Mouse (Mus musculus) lung, embryonic 15.5 days (tissue): Measurements from ENCODE around the gene Tmem233. TPM values are rescaled to one million over a fixed set of nuclear protein-coding genes. Genes with fewer than 3 reads are reported as not detected.
A peak's percentile ranks its signal among the peaks of the same experiment; 100 is the strongest.

Experiments used
- ATAC-seq: fragments of 200-750 bp; cut with Nextera tagmentation; 2 replicates; pipeline ENCODE4 v1.8.0; 2017; ENCODE audit warnings: moderate number of reproducible peaks, borderline replicate concordance; ENCODE audit not compliant: low FRiP score, low TSS enrichment; ENCODE audit errors: extremely low read depth
- H3K27ac ChIP-seq: fragments of 300-500 bp; sonication (generic); 2 replicates; pipeline ENCODE4 v1.5.1; 2015; ENCODE audit warnings: moderate library complexity, mild to moderate bottlenecking, inconsistent platforms
- H3K27me3 ChIP-seq: fragments of 300-500 bp; sonication (generic); 2 replicates; pipeline ENCODE4 v1.6.1; 2015; ENCODE audit warnings: inconsistent platforms
- H3K36me3 ChIP-seq: fragments of 300-500 bp; sonication (generic); 2 replicates; pipeline ENCODE4 v1.6.1; 2015; ENCODE audit warnings: inconsistent platforms
- H3K4me1 ChIP-seq: fragments of 300-500 bp; sonication (generic); 2 replicates; pipeline ENCODE4 v1.6.1; 2015; ENCODE audit warnings: inconsistent platforms
- H3K4me2 ChIP-seq: fragments of 300-500 bp; sonication (generic); 2 replicates; pipeline ENCODE4 v1.6.1; 2015; ENCODE audit warnings: inconsistent platforms, mild to moderate bottlenecking, moderate library complexity
- H3K4me3 ChIP-seq: fragments of 300-500 bp; sonication (generic); 2 replicates; pipeline ENCODE4 v1.5.1; 2015; ENCODE audit warnings: mild to moderate bottlenecking, inconsistent platforms
- H3K9ac ChIP-seq: fragments of 300-500 bp; sonication (generic); 2 replicates; pipeline ENCODE4 v1.6.1; 2015; ENCODE audit warnings: inconsistent platforms
- H3K9me3 ChIP-seq: fragments of 300-500 bp; sonication (generic); 2 replicates; pipeline ENCODE4 v1.6.1; 2016; ENCODE audit warnings: inconsistent platforms
- WGBS: fragments of 180-500 bp; shearing (Covaris S2); methylation state at CpG from one replicate; pipeline ENCODE4 v1.1.7; 2015; 5-methylcytosine and 5-hydroxymethylcytosine counted together
- polyA plus RNA-seq: library from polyadenylated mRNA; unstranded; fragments of >200 nt; fragmentation: Nextera tagmentation; extraction: Ambion mirVana; gene quantifications from 2 replicates; pipeline ENCODE4 v1.2.1, GENCODE M21; 2015

Tmem233 gene
- polyA plus RNA-seq, 1 experiment from 2014 or later: 0.19 TPM

DNA sequence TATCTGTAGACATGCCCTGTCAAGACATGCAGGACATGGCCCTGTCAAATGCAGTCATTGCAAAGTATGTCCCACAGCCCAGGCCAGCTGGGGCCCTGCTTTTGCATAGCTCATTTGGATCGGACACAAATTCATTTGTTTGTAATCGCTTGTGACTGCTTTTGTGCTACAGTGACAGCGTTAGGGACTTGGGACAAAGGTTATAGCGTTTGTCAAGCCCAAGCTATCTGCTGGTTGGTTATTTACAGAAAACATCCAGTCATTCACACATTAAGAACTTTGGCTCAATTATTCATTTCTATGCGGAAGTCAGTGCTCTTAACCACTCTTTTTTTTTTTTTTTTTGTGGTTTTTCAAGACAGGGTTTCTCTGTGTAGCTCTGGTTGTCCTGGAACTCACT lies 30.9 kb downstream of the Tmem233 start:
- H3K4me2 ChIP-seq: no peak overlapping the region
- no peaks in the 10 kb centered on the region for H3K9me3 ChIP-seq
- ATAC-seq: no peak
- no peak overlapping the region for H3K4me3 ChIP-seq
- no peak overlapping the region for H3K9ac ChIP-seq
- 74% methylated on average over 5 of the region's 5 CpGs for WGBS
- H3K36me3 ChIP-seq: no peaks in the 10 kb centered on the region
- H3K4me1 ChIP-seq: no peaks in the 10 kb centered on the region
- no peak overlapping the region for H3K27ac ChIP-seq
- H3K27me3 ChIP-seq: no peaks in the 10 kb centered on the region

DNA sequence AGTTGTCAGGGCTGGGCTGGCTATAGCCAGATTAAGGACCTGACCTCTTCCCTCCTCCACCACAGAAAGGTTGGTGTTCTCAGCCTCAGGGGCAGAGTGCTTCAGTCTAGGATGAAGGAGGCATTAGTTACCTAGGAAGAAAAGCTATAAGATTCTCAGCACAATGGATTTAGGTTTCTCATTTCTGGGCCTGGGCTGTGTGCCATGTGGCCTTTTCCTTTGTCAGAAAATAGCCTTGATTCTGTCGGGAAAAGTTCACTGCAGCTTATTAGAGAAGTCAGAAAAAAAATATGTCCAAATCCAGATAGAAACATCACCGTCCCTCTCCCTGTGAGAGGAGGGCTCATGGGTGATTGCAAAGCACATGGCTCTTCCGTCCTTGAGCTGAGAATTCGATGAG lies 33.2 kb downstream of the Tmem233 start:
- H3K4me1 ChIP-seq: no peaks in the 10 kb centered on the region
- H3K36me3 ChIP-seq: no peaks in the 10 kb centered on the region
- H3K27me3 ChIP-seq: no peaks in the 10 kb centered on the region
- H3K4me2 ChIP-seq: no peak overlapping the region
- no peak for ATAC-seq
- 69% methylated on average over 4 of the region's 4 CpGs for WGBS
- no peaks in the 10 kb centered on the region for H3K9me3 ChIP-seq
- no peak overlapping the region for H3K4me3 ChIP-seq
- no peak overlapping the region for H3K27ac ChIP-seq
- H3K9ac ChIP-seq: no peak overlapping the region

DNA sequence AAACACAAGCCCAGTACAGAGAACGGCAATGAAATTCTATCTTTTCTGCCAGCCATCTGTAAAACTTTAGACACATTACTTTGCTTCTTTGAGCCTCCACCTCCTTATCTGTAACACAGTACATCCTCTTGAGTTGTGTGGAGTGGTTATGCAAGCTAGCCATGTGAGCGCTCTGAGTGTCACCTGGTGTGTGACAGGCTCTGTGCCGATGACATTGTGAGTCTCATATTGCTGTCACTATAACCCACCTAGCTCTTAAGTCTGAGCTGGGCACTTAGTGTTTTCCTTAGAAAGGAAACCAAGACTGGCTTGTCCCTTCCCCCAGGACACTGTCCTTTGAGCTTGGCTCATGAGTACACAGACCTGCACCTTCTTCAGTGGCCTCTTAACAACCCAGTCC lies 34.7 kb downstream of the Tmem233 start:
- no peak overlapping the region for H3K9ac ChIP-seq
- no peak for ATAC-seq
- H3K4me1 ChIP-seq: no peaks in the 10 kb centered on the region
- no peaks in the 10 kb centered on the region for H3K9me3 ChIP-seq
- no peak overlapping the region for H3K4me3 ChIP-seq
- H3K27me3 ChIP-seq: no peaks in the 10 kb centered on the region
- no peaks in the 10 kb centered on the region for H3K36me3 ChIP-seq
- no peak overlapping the region for H3K27ac ChIP-seq
- 56% methylated on average over 3 of the region's 3 CpGs for WGBS
- no peak overlapping the region for H3K4me2 ChIP-seq

DNA sequence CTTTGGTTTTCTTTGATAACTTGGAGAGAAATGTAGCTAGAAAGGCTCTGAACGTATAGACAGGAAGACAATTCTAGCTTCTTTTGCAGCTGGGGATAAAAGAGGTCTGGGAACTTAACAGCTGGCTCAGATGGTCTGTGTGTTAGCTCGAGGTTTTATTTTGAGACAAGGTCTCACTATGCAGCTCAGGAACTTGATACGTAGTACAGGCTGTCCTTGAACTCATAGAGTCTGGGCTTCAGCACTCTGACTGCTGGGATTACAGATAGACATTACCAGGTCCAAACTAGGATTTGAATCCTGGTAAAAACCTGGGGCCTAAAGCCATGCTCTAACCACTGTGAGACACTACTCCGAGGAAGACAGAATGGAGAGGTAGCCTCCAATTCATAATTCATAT lies 36.8 kb downstream of the Tmem233 start:
- no peaks in the 10 kb centered on the region for H3K9me3 ChIP-seq
- H3K27ac ChIP-seq: no peak overlapping the region
- ATAC-seq: no peak
- H3K27me3 ChIP-seq: no peaks in the 10 kb centered on the region
- H3K4me1 ChIP-seq: no peaks in the 10 kb centered on the region
- no peak overlapping the region for H3K9ac ChIP-seq
- H3K4me2 ChIP-seq: no peak overlapping the region
- 67% methylated on average over 4 of the region's 4 CpGs for WGBS
- no peaks in the 10 kb centered on the region for H3K36me3 ChIP-seq
- no peak overlapping the region for H3K4me3 ChIP-seq

DNA sequence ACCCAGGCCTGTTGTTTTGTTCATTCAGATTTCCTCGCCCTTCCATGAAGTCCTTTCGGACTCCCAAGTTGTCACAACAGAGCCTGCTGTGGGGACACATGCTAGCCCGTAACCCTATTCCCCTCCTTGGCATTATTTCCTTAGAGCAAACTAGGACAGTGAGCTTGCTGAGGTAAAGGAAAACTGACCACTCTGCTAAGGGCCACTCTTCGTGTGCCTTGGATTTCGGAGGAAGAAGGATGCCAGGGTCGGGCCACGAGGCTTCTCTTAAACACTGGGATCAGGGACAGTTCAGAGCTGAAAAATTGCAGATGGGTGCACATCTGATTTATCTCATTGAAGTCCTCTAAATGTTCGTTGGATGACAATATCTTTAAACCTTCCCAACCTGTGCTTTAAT lies 37.5 kb downstream of the Tmem233 start:
- Histone ChIP-seq H3K9me3 (no peaks in the 10 kb centered on the region), H3K36me3 (no peaks in the 10 kb centered on the region), H3K4me3 (no peak overlapping the region), H3K9ac (no peak overlapping the region), H3K27me3 (peaks cover 5% of the 10 kb centered on the region), H3K4me2 (no peak overlapping the region), H3K4me1 (no peaks in the 10 kb centered on the region), H3K27ac (no peak overlapping the region)
- no peak for ATAC-seq
- WGBS: 79% methylated on average over 8 of the region's 8 CpGs

DNA sequence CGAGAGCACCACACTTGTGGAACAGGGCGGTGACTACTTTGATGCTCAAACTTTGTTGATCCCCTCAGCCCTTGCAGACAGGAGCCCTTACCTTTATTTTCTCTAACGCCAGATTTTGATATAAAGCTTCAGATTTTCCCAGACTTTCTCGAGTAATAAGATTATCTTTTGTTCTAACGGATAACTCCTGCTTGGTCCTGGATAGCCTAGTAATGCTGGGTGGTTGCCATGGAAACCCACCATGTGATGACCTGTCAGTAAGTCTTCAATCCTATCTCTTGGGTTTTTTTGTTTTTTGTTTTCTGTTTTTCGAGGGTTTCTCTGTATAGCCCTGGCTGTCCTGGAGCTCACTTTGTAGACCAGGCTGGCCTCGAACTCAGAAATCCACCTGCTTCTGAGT lies 40.8 kb downstream of the Tmem233 start:
- Histone ChIP-seq H3K36me3 (no peaks in the 10 kb centered on the region), H3K4me2 (no peak overlapping the region), H3K27ac (no peak overlapping the region), H3K9me3 (no peaks in the 10 kb centered on the region), H3K4me3 (no peak overlapping the region), H3K4me1 (no peaks in the 10 kb centered on the region), H3K9ac (no peak overlapping the region), H3K27me3 (peaks cover 10% of the 10 kb centered on the region)
- WGBS: 65% methylated on average over 7 of the region's 7 CpGs
- no peak for ATAC-seq

DNA sequence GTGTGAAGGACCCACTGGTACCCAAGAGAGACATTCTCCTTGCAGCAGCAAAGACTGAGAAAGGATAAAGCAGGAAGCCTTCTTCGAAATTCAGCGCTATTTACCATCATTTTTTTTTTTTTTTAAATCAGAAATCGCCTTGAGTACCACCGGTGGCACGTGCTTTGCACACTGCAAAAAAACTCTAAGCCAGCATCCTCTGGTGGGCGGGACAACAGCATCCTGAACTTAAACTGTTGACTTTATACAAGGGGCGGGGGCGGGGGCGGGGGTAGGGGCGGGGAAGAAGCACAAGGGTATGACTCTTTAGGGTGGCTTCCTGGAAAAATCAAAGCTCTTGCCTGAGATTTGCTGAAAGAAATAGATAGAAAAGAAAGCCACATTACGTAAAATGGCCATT lies 43.3 kb downstream of the Tmem233 start:
- H3K4me2 ChIP-seq: peak overlapping the region; percentile 49
- 16% methylated on average over 11 of the region's 11 CpGs for WGBS
- H3K9ac ChIP-seq: no peak overlapping the region
- no peaks in the 10 kb centered on the region for H3K4me1 ChIP-seq
- H3K4me3 ChIP-seq: peak overlapping the region; percentile 15; the same call in 1 of the 2 replicates
- no peaks in the 10 kb centered on the region for H3K9me3 ChIP-seq
- no peak for ATAC-seq
- no peaks in the 10 kb centered on the region for H3K36me3 ChIP-seq
- H3K27me3 ChIP-seq: peaks cover 10% of the 10 kb centered on the region
- no peak overlapping the region for H3K27ac ChIP-seq

DNA sequence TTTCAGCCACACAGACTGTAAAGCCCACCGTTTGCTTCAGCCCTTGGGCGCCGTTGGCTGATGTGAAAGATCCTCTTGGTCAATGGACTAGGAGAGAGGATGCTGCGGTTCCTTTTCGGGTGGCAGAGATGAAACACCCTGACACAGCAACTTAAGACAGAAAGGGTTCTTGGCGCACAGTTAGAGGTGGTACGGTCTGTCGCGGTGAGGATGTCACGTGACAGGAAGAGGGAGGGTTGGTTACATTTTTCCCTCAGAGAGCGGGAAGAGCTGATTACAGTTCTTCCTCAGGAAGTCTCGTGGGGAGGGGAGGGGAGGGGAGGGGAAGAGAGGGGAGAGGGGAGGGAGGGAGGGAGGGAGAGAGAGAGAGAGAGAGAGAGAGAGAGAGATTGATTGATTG lies 45.3 kb downstream of the Tmem233 start:
- no peak overlapping the region for H3K27ac ChIP-seq
- ATAC-seq: no peak
- no peaks in the 10 kb centered on the region for H3K36me3 ChIP-seq
- peaks cover 10% of the 10 kb centered on the region for H3K27me3 ChIP-seq
- H3K4me1 ChIP-seq: no peaks in the 10 kb centered on the region
- no peak overlapping the region for H3K4me2 ChIP-seq
- WGBS: 45% methylated on average over 12 of the region's 12 CpGs
- H3K4me3 ChIP-seq: no peak overlapping the region
- no peaks in the 10 kb centered on the region for H3K9me3 ChIP-seq
- no peak overlapping the region for H3K9ac ChIP-seq

DNA sequence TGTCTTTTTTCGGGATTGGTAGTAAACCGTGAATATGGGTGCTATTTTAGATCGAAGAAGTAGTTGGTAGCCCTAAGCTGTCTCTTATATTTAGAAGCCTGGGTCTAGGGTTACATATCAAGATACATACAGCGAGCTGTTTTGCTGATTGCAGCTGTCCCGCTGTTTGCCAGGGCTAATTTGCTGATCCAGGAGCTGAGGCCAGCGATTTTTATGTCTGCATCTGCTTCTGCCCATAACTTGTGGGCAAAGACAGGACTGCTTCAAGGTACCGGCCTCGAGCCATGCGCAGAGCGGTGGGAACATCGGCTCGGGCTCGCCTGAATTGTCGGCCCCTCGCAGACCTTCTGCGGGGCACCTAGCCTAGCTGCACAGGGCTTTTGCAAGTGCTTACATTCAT lies 46.6 kb downstream of the Tmem233 start:
- Histone ChIP-seq H3K27ac (no peak overlapping the region), H3K36me3 (no peaks in the 10 kb centered on the region), H3K9me3 (no peaks in the 10 kb centered on the region), H3K4me3 (no peak overlapping the region), H3K4me2 (no peak overlapping the region), H3K27me3 (peaks cover 10% of the 10 kb centered on the region), H3K9ac (no peak overlapping the region), H3K4me1 (no peaks in the 10 kb centered on the region)
- no peak for ATAC-seq
- 67% methylated on average over 16 of the region's 16 CpGs for WGBS

DNA sequence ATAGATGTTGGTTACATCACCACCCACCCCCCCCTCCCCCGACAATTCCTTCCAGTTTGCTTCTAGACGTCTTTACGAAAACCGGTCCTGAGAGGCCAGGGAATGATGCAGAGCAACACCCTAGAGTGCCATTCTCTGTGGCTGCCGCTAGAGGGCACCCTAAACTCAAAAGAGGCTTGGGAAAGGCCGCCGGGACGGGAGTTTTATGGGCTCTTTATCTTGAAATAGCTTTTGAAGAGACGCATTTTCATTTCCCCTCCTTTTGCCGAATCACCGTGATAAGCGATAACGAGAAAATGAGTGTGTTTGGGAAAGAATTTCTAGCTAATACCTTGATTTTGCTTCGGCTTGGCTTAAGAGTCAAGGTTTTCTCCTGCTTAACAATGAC lies 51.9 kb downstream of the Tmem233 start:
- WGBS: 2% methylated on average over 14 of the region's 14 CpGs
- H3K9ac ChIP-seq: no peak overlapping the region
- H3K36me3 ChIP-seq: no peaks in the 10 kb centered on the region
- H3K27ac ChIP-seq: no peak overlapping the region
- peaks cover 4% of the 10 kb centered on the region; the same call in 1 of the 2 replicates for H3K27me3 ChIP-seq
- H3K9me3 ChIP-seq: no peaks in the 10 kb centered on the region
- no peak for ATAC-seq
- peak overlapping the region; percentile 32; the same call in 1 of the 2 replicates for H3K4me2 ChIP-seq
- H3K4me1 ChIP-seq: peaks cover 6% of the 10 kb centered on the region; the same call in 1 of the 2 replicates
- H3K4me3 ChIP-seq: no peak overlapping the region

DNA sequence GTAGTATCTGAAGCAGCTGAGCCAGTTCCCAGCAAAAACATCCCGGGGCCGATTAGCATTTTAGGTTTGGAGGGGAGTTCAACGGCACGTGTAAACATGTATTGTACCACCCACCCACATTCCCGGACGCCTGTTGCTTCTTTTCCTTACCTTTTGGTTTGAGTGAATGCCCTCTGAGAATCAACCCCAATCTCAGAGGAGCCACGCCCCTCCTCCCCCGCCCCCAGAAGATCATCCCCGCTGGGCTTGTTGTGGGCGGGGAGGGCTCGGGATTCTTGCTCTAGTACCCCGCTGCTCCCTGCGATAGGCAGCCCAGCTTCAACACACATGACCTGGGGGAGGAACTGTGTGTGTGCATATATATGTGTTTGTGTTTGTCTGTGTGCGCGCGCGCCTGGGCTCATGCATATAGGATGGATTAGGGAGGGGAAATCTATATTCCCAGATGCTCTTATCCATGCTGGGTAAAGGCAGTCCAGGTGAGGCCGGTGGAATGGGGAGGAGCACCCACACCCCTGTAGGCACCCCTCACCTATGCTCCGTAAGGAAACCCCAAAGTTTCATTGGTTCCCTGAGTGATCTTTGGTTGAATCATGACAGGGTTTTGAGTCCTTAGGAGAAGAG lies 52.4 kb downstream of the Tmem233 start:
- no peaks in the 10 kb centered on the region for H3K36me3 ChIP-seq
- WGBS: 7% methylated on average over 19 of the region's 19 CpGs
- H3K4me3 ChIP-seq: no peak overlapping the region
- no peak for ATAC-seq
- peak overlapping the region; percentile 32; the same call in 1 of the 2 replicates for H3K4me2 ChIP-seq
- H3K9ac ChIP-seq: no peak overlapping the region
- 0 out of 2 replicates have a peak, but pooled peaks cover 4% of the 10 kb centered on the region for H3K27me3 ChIP-seq
- H3K27ac ChIP-seq: no peak overlapping the region
- H3K4me1 ChIP-seq: peaks cover 6% of the 10 kb centered on the region; the same call in 1 of the 2 replicates
- H3K9me3 ChIP-seq: no peaks in the 10 kb centered on the region

DNA sequence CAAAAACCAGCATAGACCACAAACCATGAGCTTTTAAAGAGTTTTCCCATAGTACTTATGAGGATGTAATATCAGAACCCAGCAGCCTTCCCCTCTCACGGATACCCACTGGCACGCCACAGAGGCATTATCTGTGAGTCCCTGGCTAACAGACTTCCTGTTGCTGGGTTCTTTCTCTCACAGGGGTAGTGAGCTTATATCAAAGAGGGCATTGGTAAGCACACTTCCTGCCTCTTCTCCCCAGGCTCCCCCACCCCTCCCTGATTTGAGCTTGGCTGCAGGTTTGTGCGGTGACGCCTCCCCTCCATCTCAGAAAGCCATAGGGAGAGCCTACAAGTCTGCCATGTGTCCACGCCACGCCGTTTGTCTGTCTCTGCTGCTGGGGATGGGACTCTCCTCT lies 54.0 kb downstream of the Tmem233 start:
- Histone ChIP-seq H3K27ac (no peak overlapping the region), H3K27me3 (0 out of 2 replicates have a peak, but pooled peaks cover 4% of the 10 kb centered on the region), H3K9ac (no peak overlapping the region), H3K4me3 (no peak overlapping the region), H3K9me3 (no peaks in the 10 kb centered on the region), H3K36me3 (no peaks in the 10 kb centered on the region), H3K4me1 (peaks cover 6% of the 10 kb centered on the region; the same call in 1 of the 2 replicates), H3K4me2 (no peak overlapping the region)
- no peak for ATAC-seq
- 47% methylated on average over 7 of the region's 7 CpGs for WGBS

DNA sequence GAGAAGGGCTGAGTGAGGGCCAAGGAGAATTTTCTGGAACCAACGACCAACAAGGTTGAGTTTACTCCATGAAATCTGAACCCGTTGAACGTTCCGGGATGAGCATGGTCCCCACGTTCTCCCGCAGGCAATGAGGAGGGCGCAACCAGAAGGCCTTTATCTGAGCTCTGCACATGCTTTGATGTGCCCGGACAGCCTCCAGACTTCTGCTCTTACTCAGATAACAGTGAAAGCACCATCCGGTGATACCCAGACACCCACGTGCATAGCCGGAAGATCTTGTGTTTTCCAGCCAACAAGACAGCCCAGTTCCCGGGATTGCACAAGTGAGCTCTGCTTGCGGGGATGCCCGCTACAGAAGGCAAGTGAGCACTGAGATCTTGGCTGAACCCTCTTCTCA lies 56.5 kb downstream of the Tmem233 start:
- H3K9me3 ChIP-seq: no peaks in the 10 kb centered on the region
- no peak overlapping the region for H3K27ac ChIP-seq
- 86% methylated on average over 14 of the region's 14 CpGs for WGBS
- H3K4me3 ChIP-seq: no peak overlapping the region
- ATAC-seq: no peak
- peaks cover 5% of the 10 kb centered on the region; the same call in 1 of the 2 replicates for H3K36me3 ChIP-seq
- H3K4me2 ChIP-seq: no peak overlapping the region
- H3K27me3 ChIP-seq: 0 out of 2 replicates have a peak, but pooled peaks cover 4% of the 10 kb centered on the region
- H3K4me1 ChIP-seq: peaks cover 18% of the 10 kb centered on the region
- no peak overlapping the region for H3K9ac ChIP-seq
